Mouse (Mus musculus): Measurements from ENCODE around the gene Zfp109. TPM values are rescaled to one million over a fixed set of nuclear protein-coding genes. Genes with fewer than 3 reads are reported as not detected.

Gene Zfp109
- polyA plus RNA-seq, 1 experiment from 2014 or later: 4.9 TPM

- peaks cover 24% of the 10 kb centered on the region for H3K9me3 ChIP-seq
Measured at GRCm38 (mm10) chr7:24191361-24191760, 46.0 kb downstream of the Zfp109 start.

GRCm38 (mm10) chr7:24189571-24189944, 47.8 kb downstream of the Zfp109 start:
- DNase-seq (ENCODE audit: low spot score): no peak
- Histone ChIP-seq H3K27me3 (ENCODE audit: insufficient read depth, poor library complexity, severe bottlenecking) (no peaks in the 10 kb centered on the region), H3K9me3 (peaks cover 17% of the 10 kb centered on the region), H3K27ac (no peak overlapping the region), H3K4me3 (no peak overlapping the region), H3K36me3 (peaks cover 17% of the 10 kb centered on the region), H3K4me1 (replicated peaks) (no peaks in the 10 kb centered on the region)
- 77% methylated on average over 5 of the region's 5 CpGs for WGBS

More at GRCm38 (mm10) chr7:24191361-24191760, 46.0 kb downstream of the Zfp109 start:
- no peak overlapping the region for H3K27ac ChIP-seq
- no peaks in the 10 kb centered on the region for H3K27me3 ChIP-seq (ENCODE audit: insufficient read depth, poor library complexity, severe bottlenecking)
- WGBS: 83% methylated on average over 2 of the region's 2 CpGs
- no peaks in the 10 kb centered on the region for H3K4me1 ChIP-seq (replicated peaks)
- peaks cover 30% of the 10 kb centered on the region for H3K36me3 ChIP-seq
- DNase-seq (ENCODE audit: low spot score): no peak
- H3K4me3 ChIP-seq: no peak overlapping the region

GRCm38 (mm10) chr7:24188901-24189570, 48.3 kb downstream of the Zfp109 start:
- Histone ChIP-seq H3K27me3 (ENCODE audit: insufficient read depth, poor library complexity, severe bottlenecking) (no peaks in the 10 kb centered on the region), H3K4me3 (no peak overlapping the region), H3K9me3 (peaks cover 12% of the 10 kb centered on the region), H3K36me3 (peaks cover 12% of the 10 kb centered on the region), H3K27ac (no peak overlapping the region), H3K4me1 (replicated peaks) (no peaks in the 10 kb centered on the region)
- DNase-seq (ENCODE audit: low spot score): no peak
- 66% methylated on average over 4 of the region's 4 CpGs for WGBS

GRCm38 (mm10) chr7:24187611-24188010, 49.7 kb downstream of the Zfp109 start:
- 68% methylated on average over 1 of the region's 1 CpGs for WGBS
- no peaks in the 10 kb centered on the region for H3K36me3 ChIP-seq
- H3K4me1 ChIP-seq (replicated peaks): no peaks in the 10 kb centered on the region
- no peak overlapping the region for H3K4me3 ChIP-seq
- H3K27me3 ChIP-seq (ENCODE audit: insufficient read depth, poor library complexity, severe bottlenecking): no peaks in the 10 kb centered on the region
- no peak for DNase-seq (ENCODE audit: low spot score)
- peaks cover 4% of the 10 kb centered on the region; the same call in 1 of the 2 replicates for H3K9me3 ChIP-seq
- no peak overlapping the region for H3K27ac ChIP-seq

Other genes with a start within 250 kb of the Zfp109 start
- gene V1rd19, start 235.9 kb downstream of the Zfp109 start, polyA plus RNA-seq (2016; fragmentation: Nextera tagmentation; extraction: Ambion mirVana): not detected in 2 replicates
- not detected in 2 replicates for gene Vmn1r183, start 184.3 kb downstream of the Zfp109 start, polyA plus RNA-seq (2016; fragmentation: Nextera tagmentation; extraction: Ambion mirVana)
- gene Zfp180, start 155.6 kb downstream of the Zfp109 start, polyA plus RNA-seq (2016; fragmentation: Nextera tagmentation; extraction: Ambion mirVana): 25.9 and 29.4 TPM in 2 replicates
- 3.3 and 5.4 TPM in 2 replicates for gene Zfp112, start 125.2 kb downstream of the Zfp109 start, polyA plus RNA-seq (2016; fragmentation: Nextera tagmentation; extraction: Ambion mirVana)
- 12.9 and 14.6 TPM in 2 replicates for gene Zfp235, start 103.4 kb downstream of the Zfp109 start, polyA plus RNA-seq (2016; fragmentation: Nextera tagmentation; extraction: Ambion mirVana)
- gene Zfp114, start 62.5 kb downstream of the Zfp109 start, polyA plus RNA-seq (2016; fragmentation: Nextera tagmentation; extraction: Ambion mirVana): 3.9 and 5.1 TPM in 2 replicates
- 9.2 and 10.5 TPM in 2 replicates for gene Zfp111, start 26.1 kb downstream of the Zfp109 start, polyA plus RNA-seq (2016; fragmentation: Nextera tagmentation; extraction: Ambion mirVana)
- 2.3 and 2.6 TPM in 2 replicates for gene Zfp108, start 17.2 kb upstream of the Zfp109 start, polyA plus RNA-seq (2016; fragmentation: Nextera tagmentation; extraction: Ambion mirVana)
- gene Zfp93, start 32.9 kb upstream of the Zfp109 start, polyA plus RNA-seq (2016; fragmentation: Nextera tagmentation; extraction: Ambion mirVana): 6.0 TPM in 2 replicates
- 35.4 and 40.3 TPM in 2 replicates for gene Zfp61, start 63.7 kb upstream of the Zfp109 start, polyA plus RNA-seq (2016; fragmentation: Nextera tagmentation; extraction: Ambion mirVana)
- gene Zfp94, start 79.1 kb upstream of the Zfp109 start, polyA plus RNA-seq (2016; fragmentation: Nextera tagmentation; extraction: Ambion mirVana): 10.8 and 13.2 TPM in 2 replicates
- gene Tescl, start 96.4 kb upstream of the Zfp109 start, polyA plus RNA-seq (2016; fragmentation: Nextera tagmentation; extraction: Ambion mirVana): 0.25 TPM in 1 of 2 replicates, not detected in the other
- gene Lypd5, start 111.6 kb upstream of the Zfp109 start, polyA plus RNA-seq (2016; fragmentation: Nextera tagmentation; extraction: Ambion mirVana): not detected in 2 replicates
- 3.9 and 4.2 TPM in 2 replicates for gene Kcnn4, start 132.7 kb upstream of the Zfp109 start, polyA plus RNA-seq (2016; fragmentation: Nextera tagmentation; extraction: Ambion mirVana)
- 27.4 and 32.7 TPM in 2 replicates for gene Smg9, start 162.1 kb upstream of the Zfp109 start, polyA plus RNA-seq (2016; fragmentation: Nextera tagmentation; extraction: Ambion mirVana)
- not detected in 2 replicates for gene Irgc1, start 214.7 kb upstream of the Zfp109 start, polyA plus RNA-seq (2016; fragmentation: Nextera tagmentation; extraction: Ambion mirVana)
- 0.77 and 1.9 TPM in 2 replicates for gene Plaur, start 224.9 kb upstream of the Zfp109 start, polyA plus RNA-seq (2016; fragmentation: Nextera tagmentation; extraction: Ambion mirVana)
- gene Cadm4, start 244.5 kb upstream of the Zfp109 start, polyA plus RNA-seq (2016; fragmentation: Nextera tagmentation; extraction: Ambion mirVana): 12.1 and 38.6 TPM in 2 replicates

Measured in hindbrain, embryonic 10.5 days (tissue).